Mouse (Mus musculus): Measurements from ENCODE around the gene Pik3ap1. TPM values are rescaled to one million over a fixed set of nuclear protein-coding genes. Genes with fewer than 3 reads are reported as not detected.

Pik3ap1 gene
- polyA plus RNA-seq, 1 experiment from 2014 or later, result 21.8 TPM

GRCm38 (mm10) chr19:41366192-41366853 is 18.6 kb downstream of the Pik3ap1 start:
- no peak overlapping the region for H3K27ac ChIP-seq (ENCODE audit: low read depth)
- no peak for DNase-seq
- 72% methylated on average over 16 of the region's 16 CpGs for WGBS (ENCODE audit: insufficient replicate concordance)
- H3K27me3 ChIP-seq (ENCODE audit: insufficient read depth, low read length), result no peaks in the 10 kb centered on the region
- TF ChIP-seq EP300 (IDR thresholded peaks at IDR 0.05; ENCODE audit: low read depth), result no peak
- 0 out of 2 replicates have a peak, but pooled peaks cover 3% of the 10 kb centered on the region for H3K36me3 ChIP-seq (replicated peaks; ENCODE audit: insufficient read depth, low read length)
- no peak overlapping the region for H3K4me3 ChIP-seq (ENCODE audit: low read depth, low read length)
- H3K4me1 ChIP-seq (ENCODE audit: insufficient read depth), result peaks cover 36% of the 10 kb centered on the region
- no peaks in the 10 kb centered on the region for H3K9me3 ChIP-seq (ENCODE audit: low read length)
- no peak for ATAC-seq
- no peak overlapping the region for H3K4me2 ChIP-seq (ENCODE audit: low read depth, low read length)
- H3K9ac ChIP-seq (replicated peaks), result no peak overlapping the region

GRCm38 (mm10) chr19:41365570-41365969 is 19.3 kb downstream of the Pik3ap1 start:
- Histone ChIP-seq H3K4me2 (ENCODE audit: low read depth, low read length) (no peak overlapping the region), H3K4me1 (ENCODE audit: insufficient read depth) (peaks cover 35% of the 10 kb centered on the region), H3K9me3 (ENCODE audit: low read length) (no peaks in the 10 kb centered on the region), H3K27ac (ENCODE audit: low read depth) (no peak overlapping the region), H3K27me3 (ENCODE audit: insufficient read depth, low read length) (no peaks in the 10 kb centered on the region), H3K4me3 (ENCODE audit: low read depth, low read length) (no peak overlapping the region), H3K36me3 (replicated peaks; ENCODE audit: insufficient read depth, low read length) (0 out of 2 replicates have a peak, but pooled peaks cover 3% of the 10 kb centered on the region), H3K9ac (replicated peaks) (no peak overlapping the region)
- TF ChIP-seq EP300 (IDR thresholded peaks at IDR 0.05; ENCODE audit: low read depth) (no peak), CTCF (IDR thresholded peaks at IDR 0.05; ENCODE audit: low read depth) (no peak)
- WGBS (ENCODE audit: insufficient replicate concordance), result 69% methylated on average over 5 of the region's 5 CpGs
- no peak for ATAC-seq
- no peak for DNase-seq

GRCm38 (mm10) chr19:41364509-41364908 is 20.4 kb downstream of the Pik3ap1 start:
- DNase-seq (no peak), ATAC-seq (no peak)
- no peak overlapping the region for H3K27ac ChIP-seq (ENCODE audit: low read depth)
- no peak overlapping the region for H3K9ac ChIP-seq (replicated peaks)
- 45% methylated on average over 3 of the region's 3 CpGs for WGBS (ENCODE audit: insufficient replicate concordance)
- H3K27me3 ChIP-seq (ENCODE audit: insufficient read depth, low read length), result no peaks in the 10 kb centered on the region
- no peaks in the 10 kb centered on the region for H3K9me3 ChIP-seq (ENCODE audit: low read length)
- TF ChIP-seq CTCF (IDR thresholded peaks at IDR 0.05; ENCODE audit: low read depth), result no peak
- no peak for TF ChIP-seq EP300 (IDR thresholded peaks at IDR 0.05; ENCODE audit: low read depth)
- H3K4me3 ChIP-seq (ENCODE audit: low read depth, low read length), result no peak overlapping the region
- H3K36me3 ChIP-seq (replicated peaks; ENCODE audit: insufficient read depth, low read length), result no peaks in the 10 kb centered on the region
- H3K4me2 ChIP-seq (ENCODE audit: low read depth, low read length), result no peak overlapping the region
- peaks cover 28% of the 10 kb centered on the region for H3K4me1 ChIP-seq (ENCODE audit: insufficient read depth)

GRCm38 (mm10) chr19:41362963-41363362 is 21.9 kb downstream of the Pik3ap1 start:
- TF ChIP-seq EP300 (IDR thresholded peaks at IDR 0.05; ENCODE audit: low read depth), result no peak
- no peak for TF ChIP-seq CTCF (IDR thresholded peaks at IDR 0.05; ENCODE audit: low read depth)
- 78% methylated on average over 2 of the region's 2 CpGs for WGBS (ENCODE audit: insufficient replicate concordance)
- Histone ChIP-seq H3K4me2 (ENCODE audit: low read depth, low read length) (no peak overlapping the region), H3K9me3 (ENCODE audit: low read length) (no peaks in the 10 kb centered on the region), H3K36me3 (replicated peaks; ENCODE audit: insufficient read depth, low read length) (0 out of 2 replicates have a peak, but pooled peaks cover 2% of the 10 kb centered on the region), H3K4me3 (ENCODE audit: low read depth, low read length) (no peak overlapping the region), H3K27me3 (ENCODE audit: insufficient read depth, low read length) (no peaks in the 10 kb centered on the region), H3K27ac (ENCODE audit: low read depth) (no peak overlapping the region), H3K4me1 (ENCODE audit: insufficient read depth) (peaks cover 18% of the 10 kb centered on the region), H3K9ac (replicated peaks) (no peak overlapping the region)
- no peak for ATAC-seq
- DNase-seq, result no peak

GRCm38 (mm10) chr19:41360459-41360858 is 24.4 kb downstream of the Pik3ap1 start:
- TF ChIP-seq CTCF (IDR thresholded peaks at IDR 0.05; ENCODE audit: low read depth), result no peak
- TF ChIP-seq EP300 (IDR thresholded peaks at IDR 0.05; ENCODE audit: low read depth), result no peak
- ATAC-seq, result peak; percentile 38; the same call in 1 of the 2 replicates

GRCm38 (mm10) chr19:41354287-41354951 is 30.5 kb downstream of the Pik3ap1 start:
- H3K4me3 ChIP-seq (ENCODE audit: low read depth, low read length), result no peak overlapping the region
- H3K27ac ChIP-seq (ENCODE audit: low read depth), result no peak overlapping the region
- H3K27me3 ChIP-seq (ENCODE audit: insufficient read depth, low read length), result no peaks in the 10 kb centered on the region
- no peak for ATAC-seq
- 53% methylated on average over 17 of the region's 17 CpGs for WGBS (ENCODE audit: insufficient replicate concordance)
- DNase-seq, result no peak
- H3K4me1 ChIP-seq (ENCODE audit: insufficient read depth), result peaks cover 8% of the 10 kb centered on the region
- TF ChIP-seq CTCF (IDR thresholded peaks at IDR 0.05; ENCODE audit: low read depth) (no peak), EP300 (IDR thresholded peaks at IDR 0.05; ENCODE audit: low read depth) (no peak)
- H3K9ac ChIP-seq (replicated peaks), result no peak overlapping the region
- 0 out of 2 replicates have a peak, but pooled peaks cover 1% of the 10 kb centered on the region for H3K36me3 ChIP-seq (replicated peaks; ENCODE audit: insufficient read depth, low read length)
- no peaks in the 10 kb centered on the region for H3K9me3 ChIP-seq (ENCODE audit: low read length)
- H3K4me2 ChIP-seq (ENCODE audit: low read depth, low read length), result no peak overlapping the region

More at GRCm38 (mm10) chr19:41360459-41360858, 24.4 kb downstream of the Pik3ap1 start:
- Histone ChIP-seq H3K9me3 (ENCODE audit: low read length) (no peaks in the 10 kb centered on the region), H3K4me1 (ENCODE audit: insufficient read depth) (peaks cover 14% of the 10 kb centered on the region), H3K27ac (ENCODE audit: low read depth) (no peak overlapping the region), H3K4me2 (ENCODE audit: low read depth, low read length) (no peak overlapping the region), H3K4me3 (ENCODE audit: low read depth, low read length) (no peak overlapping the region), H3K36me3 (replicated peaks; ENCODE audit: insufficient read depth, low read length) (0 out of 2 replicates have a peak, but pooled peaks cover 2% of the 10 kb centered on the region), H3K9ac (replicated peaks) (no peak overlapping the region), H3K27me3 (ENCODE audit: insufficient read depth, low read length) (no peaks in the 10 kb centered on the region)
- DNase-seq, result no peak
- 31% methylated on average over 2 of the region's 2 CpGs for WGBS (ENCODE audit: insufficient replicate concordance)
